8 mouse cellular contexts compared by ENCODE assay signal in genomic region chrX:101486487-101487152, GRCm38 (mm10). TPM values are rescaled to one million over a fixed set of nuclear protein-coding genes. Genes with fewer than 3 reads are reported as not detected.
DNase-seq lines count a peak whose midpoint lies in the region; ATAC-seq and TF ChIP-seq lines count a peak whose summit lies in the region.
"Not testable (repeated sequence)": the region's sequence is repeated elsewhere in the genome, so short reads cannot be mapped to it uniquely, and the experiment has no call there.

No protein-coding gene starts in this region.

- not testable (repeated sequence) for TF ChIP-seq POLR2A in cerebellum, adult 2 months (IDR thresholded peaks at IDR 0.05; ENCODE audit: borderline replicate concordance, insufficient read depth, low read length)

- peak; percentile 80 for TF ChIP-seq CTCF in cerebellum, adult 2 months (IDR thresholded peaks at IDR 0.05; ENCODE audit: borderline replicate concordance, insufficient read depth, low read depth, low read length)

- WGBS in cerebellum, adult 2 months, result 18% methylated on average over 11 of the region's 12 CpGs
- WGBS in forebrain, embryonic 16.5 days, result 25% methylated on average over 10 of the region's 12 CpGs
- WGBS in hindbrain, embryonic 10.5 days, result 31% methylated on average over 11 of the region's 12 CpGs

- not testable (repeated sequence) for H3K9me3 ChIP-seq in forebrain, embryonic 16.5 days (ENCODE audit: control insufficient read depth, low read length); hindbrain, embryonic 10.5 days

- not testable (repeated sequence) for H3K27me3 ChIP-seq in cerebellum, adult 2 months (ENCODE audit: control insufficient read depth, insufficient read depth, low read length); forebrain, embryonic 16.5 days (replicated peaks; ENCODE audit: control insufficient read depth, insufficient read depth, low read length); hindbrain, embryonic 10.5 days (ENCODE audit: insufficient read depth, poor library complexity, severe bottlenecking)

- H3K36me3 ChIP-seq in forebrain, embryonic 16.5 days (ENCODE audit: control insufficient read depth, insufficient read depth), result not testable (repeated sequence)
- H3K36me3 ChIP-seq in hindbrain, embryonic 10.5 days, result peaks cover 11% of the 10 kb centered on the region

- not testable (repeated sequence) for H3K4me2 ChIP-seq in forebrain, embryonic 16.5 days (ENCODE audit: low read length)

- not testable (repeated sequence) for H3K4me1 ChIP-seq in cerebellum, adult 2 months (ENCODE audit: control insufficient read depth, insufficient read depth, low read length); forebrain, embryonic 16.5 days (replicated peaks; ENCODE audit: control insufficient read depth, insufficient read depth, low read length); hindbrain, embryonic 10.5 days (replicated peaks)

- not testable (repeated sequence) for H3K27ac ChIP-seq in cerebellum, adult 2 months (ENCODE audit: insufficient read depth, low read length); hindbrain, embryonic 10.5 days
- H3K27ac ChIP-seq in forebrain, embryonic 16.5 days (ENCODE audit: low read length), result peak overlapping the region; percentile 56; the same call in 1 of the 2 replicates

- peak; percentile 46 for DNase-seq in MN1 (ENCODE audit: low spot score)
- peak; percentile 47 to 71 for DNase-seq in cerebellum, adult 2 months
- peak; percentile 29 for DNase-seq in hindbrain, embryonic 10.5 days (ENCODE audit: low spot score)
- peak; percentile 62 to 70 for DNase-seq in layer of hippocampus, postnatal 10 days (ENCODE audit: low spot score in 2 of 2)
- peak; percentile 56 for DNase-seq in lung, postnatal 14 days
- peak; percentile 68 for DNase-seq in retina, embryonic 14.5 days (ENCODE audit: low spot score)
- DNase-seq in thymus, postnatal 14 days, result peak; percentile 56

- H3K9ac ChIP-seq in forebrain, embryonic 16.5 days (replicated peaks; ENCODE audit: low read depth, low read length), result not testable (repeated sequence)

- ATAC-seq in forebrain, embryonic 16.5 days, result peak; percentile 89

- not testable (repeated sequence) for H3K4me3 ChIP-seq in cerebellum, adult 2 months (replicated peaks; ENCODE audit: insufficient read depth, low read depth, low read length); forebrain, embryonic 16.5 days (replicated peaks; ENCODE audit: low read length); hindbrain, embryonic 10.5 days

RNA-seq across cellular contexts. Expression of gene Itgb1bp2, which starts 37.7 kb away (rescaled TPM):
- polyA plus RNA-seq in cerebellum, adult 2 months (2012; rRNA removed), result 2.0 and 2.9 TPM in 2 replicates
- 1.4 and 3.1 TPM in 2 replicates for polyA plus RNA-seq in forebrain, embryonic 16.5 days (2015; fragmentation: Nextera tagmentation; extraction: Ambion mirVana)
- polyA plus RNA-seq in hindbrain, embryonic 10.5 days (2016; fragmentation: Nextera tagmentation; extraction: Ambion mirVana), result 1.7 and 2.1 TPM in 2 replicates
- total RNA-seq in layer of hippocampus, postnatal 10 days (2021), result 1 to 10 TPM; 1.4 to 1.5 TPM

RNA-seq across cellular contexts. Expression of gene Taf1, which starts 45.9 kb away (rescaled TPM):
- polyA plus RNA-seq in cerebellum, adult 2 months (2012; rRNA removed), result 41.9 and 42.8 TPM in 2 replicates
- 20.2 and 20.8 TPM in 2 replicates for polyA plus RNA-seq in forebrain, embryonic 16.5 days (2015; fragmentation: Nextera tagmentation; extraction: Ambion mirVana)
- 16.2 and 19.8 TPM in 2 replicates for polyA plus RNA-seq in hindbrain, embryonic 10.5 days (2016; fragmentation: Nextera tagmentation; extraction: Ambion mirVana)
- total RNA-seq in layer of hippocampus, postnatal 10 days (2021), result 10 to 100 TPM; 52.9 to 59.5 TPM

RNA-seq across cellular contexts. Expression of gene Nono, which starts 57.5 kb away (rescaled TPM):
- 129 and 136 TPM in 2 replicates for polyA plus RNA-seq in cerebellum, adult 2 months (2012; rRNA removed)
- 456 and 481 TPM in 2 replicates for polyA plus RNA-seq in forebrain, embryonic 16.5 days (2015; fragmentation: Nextera tagmentation; extraction: Ambion mirVana)
- polyA plus RNA-seq in hindbrain, embryonic 10.5 days (2016; fragmentation: Nextera tagmentation; extraction: Ambion mirVana), result 554 and 625 TPM in 2 replicates
- 100 to 1,000 TPM; 157 to 193 TPM for total RNA-seq in layer of hippocampus, postnatal 10 days (2021)
